Mouse (Mus musculus): ENCODE data around the gene Vmn2r47. TPM values are rescaled to one million over a fixed set of nuclear protein-coding genes. Genes with fewer than 3 reads are reported as not detected.
"Not testable (repeated sequence)": the region's sequence is repeated elsewhere in the genome, so short reads cannot be mapped to it uniquely, and the experiment has no call there.

The Vmn2r47 gene
- total RNA-seq (2015; ENCODE audit: low replicate concordance) = not detected in 2 replicates
- total RNA-seq (2017; ENCODE audit: low replicate concordance) = not detected in 2 replicates

DNA sequence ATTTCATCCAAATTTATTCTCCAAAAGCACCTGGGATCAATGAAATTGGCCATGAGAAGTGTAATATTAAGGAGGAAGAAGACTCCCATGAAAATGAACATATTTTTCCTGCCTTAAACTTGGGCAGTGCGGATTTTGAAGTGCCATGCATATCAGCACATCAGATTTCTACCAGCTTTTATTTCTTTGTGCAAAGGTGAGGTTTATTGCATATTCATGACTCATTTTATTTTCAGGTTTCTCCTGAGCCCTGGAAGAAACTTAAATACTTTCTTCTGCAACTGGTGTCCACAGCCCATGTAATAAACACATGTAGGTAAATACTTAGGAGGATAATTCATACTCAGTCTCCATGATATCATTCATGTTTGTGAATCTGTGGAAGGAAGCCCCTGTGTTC, at the start of gene Vmn2r47:
Gene Vmn2r47, minus strand, starts transcription at position 101 of the 400 bp plus-strand sequence.
- ATAC-seq (replicated peaks; ENCODE audit: low FRiP score, poor library complexity, severe bottlenecking) = not testable (repeated sequence)

DNA sequence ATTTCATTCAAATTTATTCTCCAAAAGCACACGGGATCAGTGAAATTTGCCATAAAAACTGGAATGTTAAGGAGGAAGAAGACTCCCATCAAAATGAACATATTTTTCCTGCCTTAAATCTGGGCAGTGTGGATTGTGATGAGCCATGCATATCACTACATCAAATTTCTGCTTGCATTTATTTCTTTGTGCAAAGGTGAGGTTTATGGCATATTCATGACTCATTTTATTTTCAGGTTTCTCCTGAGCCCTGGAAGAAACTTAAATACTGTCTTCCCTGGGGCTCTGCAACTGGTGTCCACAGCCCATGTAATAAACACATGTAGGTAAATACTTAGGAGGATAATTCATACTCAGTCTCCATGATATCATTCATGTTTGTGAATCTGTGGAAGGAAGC, 70.7 kb downstream of the Vmn2r47 start, which contains the start of gene Vmn2r46:
Gene Vmn2r46, minus strand, starts transcription at position 101 of the 400 bp plus-strand sequence.
- ATAC-seq (replicated peaks; ENCODE audit: low FRiP score, poor library complexity, severe bottlenecking) = not testable (repeated sequence)

Other genes starting within 250 kb of the Vmn2r47 start
- gene Vmn2r46, start 70.8 kb downstream of the Vmn2r47 start, total RNA-seq (2015; ENCODE audit: low replicate concordance) = not detected in 2 replicates
- not detected in 2 replicates for gene Vmn2r46, start 70.8 kb downstream of the Vmn2r47 start, total RNA-seq (2017; ENCODE audit: low replicate concordance)
- not detected in 2 replicates for gene Vmn2r48, start 112.3 kb upstream of the Vmn2r47 start, total RNA-seq (2015; ENCODE audit: low replicate concordance)
- gene Vmn2r48, start 112.3 kb upstream of the Vmn2r47 start, total RNA-seq (2017; ENCODE audit: low replicate concordance) = not detected in 2 replicates
- not detected in 2 replicates for gene Vmn2r49, start 150.9 kb upstream of the Vmn2r47 start, total RNA-seq (2015; ENCODE audit: low replicate concordance)
- gene Vmn2r49, start 150.9 kb upstream of the Vmn2r47 start, total RNA-seq (2017; ENCODE audit: low replicate concordance) = not detected in 2 replicates
- gene Vmn2r50, start 212.0 kb upstream of the Vmn2r47 start, total RNA-seq (2015; ENCODE audit: low replicate concordance) = not detected in 2 replicates
- gene Vmn2r50, start 212.0 kb upstream of the Vmn2r47 start, total RNA-seq (2017; ENCODE audit: low replicate concordance) = not detected in 2 replicates

All from erythroblast, adult 5-6 weeks (primary cell).